Mouse (Mus musculus): ENCODE measurements around the gene Mpdu1. TPM values are rescaled to one million over a fixed set of nuclear protein-coding genes. Genes with fewer than 3 reads are reported as not detected.
"Not testable (repeated sequence)": the region's sequence is repeated elsewhere in the genome, so short reads cannot be mapped to it uniquely, and the experiment has no call there.

The Mpdu1 gene
- polyA plus RNA-seq, 1 experiment: 39.1 TPM

- Histone ChIP-seq H3K4me2 (ENCODE audit: low read depth) (no peak overlapping the region), H3K36me3 (ENCODE audit: control insufficient read depth, insufficient read depth) (no peaks in the 10 kb centered on the region), H3K79me2 (ENCODE audit: control insufficient read depth, insufficient read depth) (no peaks in the 10 kb centered on the region), H3K4me3 (no peak overlapping the region), H3K27me3 (ENCODE audit: control insufficient read depth, insufficient read depth, insufficient read length) (no peaks in the 10 kb centered on the region), H3ac (ENCODE audit: control insufficient read depth, insufficient read length) (no peak overlapping the region)
- TF ChIP-seq TCF12 (IDR thresholded peaks at IDR 0.05; ENCODE audit: insufficient read depth, poor library complexity, severe bottlenecking) (no peak), E2F4 (IDR thresholded peaks at IDR 0.05; ENCODE audit: insufficient read depth) (no peak), SRF (IDR thresholded peaks at IDR 0.05; ENCODE audit: control insufficient read depth, insufficient read length, low read depth) (no peak), CEBPB (IDR thresholded peaks at IDR 0.05; ENCODE audit: insufficient read depth, poor library complexity, severe bottlenecking) (no peak), REST (IDR thresholded peaks at IDR 0.05; ENCODE audit: insufficient read depth, insufficient read length) (no peak), TCF3 (IDR thresholded peaks at IDR 0.05; ENCODE audit: insufficient read length, low read depth) (no peak), MAX (IDR thresholded peaks at IDR 0.05; ENCODE audit: low read depth) (no peak), POLR2AphosphoS2 (IDR thresholded peaks at IDR 0.05; ENCODE audit: insufficient read length, low read depth) (no peak), USF1 (IDR thresholded peaks at IDR 0.05; ENCODE audit: low read depth) (no peak), POLR2A (IDR thresholded peaks at IDR 0.05; ENCODE audit: insufficient read length, low read depth) (no peak), MYOD1 (IDR thresholded peaks at IDR 0.05; ENCODE audit: control insufficient read depth in 1 of 3, insufficient read length in 2 of 3, low read depth in 2 of 3) (no peak), MYOG (IDR thresholded peaks at IDR 0.05; ENCODE audit: control insufficient read depth in 1 of 3, insufficient read depth in 1 of 3, insufficient read length in 2 of 3, low read depth in 2 of 3) (no peak)
Measured at GRCm38 (mm10) chr11:69704613-69705010, 42.2 kb upstream of the Mpdu1 start.

GRCm38 (mm10) chr11:69703814-69704612 is 41.6 kb upstream of the Mpdu1 start:
- TF ChIP-seq MAX (IDR thresholded peaks at IDR 0.05; ENCODE audit: low read depth) (no peak), MYOD1 (IDR thresholded peaks at IDR 0.05; ENCODE audit: control insufficient read depth in 1 of 3, insufficient read length in 2 of 3, low read depth in 2 of 3) (peak in 1 of 3 experiments; percentile 6), REST (IDR thresholded peaks at IDR 0.05; ENCODE audit: insufficient read depth, insufficient read length) (no peak)
- Histone ChIP-seq H3K27me3 (ENCODE audit: control insufficient read depth, insufficient read depth, insufficient read length) (no peaks in the 10 kb centered on the region), H3K4me2 (ENCODE audit: low read depth) (no peak overlapping the region), H3K36me3 (ENCODE audit: control insufficient read depth, insufficient read depth) (no peaks in the 10 kb centered on the region), H3ac (ENCODE audit: control insufficient read depth, insufficient read length) (no peak overlapping the region), H3K4me3 (no peak overlapping the region), H3K79me2 (ENCODE audit: control insufficient read depth, insufficient read depth) (no peaks in the 10 kb centered on the region)

- H3K4me2 ChIP-seq (ENCODE audit: low read depth); H3K36me3 ChIP-seq (ENCODE audit: control insufficient read depth, insufficient read depth); H3K79me2 ChIP-seq (ENCODE audit: control insufficient read depth, insufficient read depth); H3K27me3 ChIP-seq (ENCODE audit: control insufficient read depth, insufficient read depth, insufficient read length); H3ac ChIP-seq (ENCODE audit: control insufficient read depth, insufficient read length); H3K4me3 ChIP-seq: not testable (repeated sequence)
Measured at GRCm38 (mm10) chr11:69703381-69703780, 40.9 kb upstream of the Mpdu1 start.

- not testable (repeated sequence) for H3K36me3 ChIP-seq (ENCODE audit: control insufficient read depth, insufficient read depth); H3ac ChIP-seq (ENCODE audit: control insufficient read depth, insufficient read length); H3K79me2 ChIP-seq (ENCODE audit: control insufficient read depth, insufficient read depth); H3K4me2 ChIP-seq (ENCODE audit: low read depth); H3K27me3 ChIP-seq (ENCODE audit: control insufficient read depth, insufficient read depth, insufficient read length); H3K4me3 ChIP-seq
Measured at GRCm38 (mm10) chr11:69702886-69703285, 40.4 kb upstream of the Mpdu1 start.

GRCm38 (mm10) chr11:69699595-69699994 is 37.2 kb upstream of the Mpdu1 start:
- TF ChIP-seq MYOG (IDR thresholded peaks at IDR 0.05; ENCODE audit: control insufficient read depth in 1 of 3, insufficient read depth in 1 of 3, insufficient read length in 2 of 3, low read depth in 2 of 3) (no peak), POLR2A (IDR thresholded peaks at IDR 0.05; ENCODE audit: insufficient read length, low read depth) (no peak)
- Histone ChIP-seq H3K4me3 (no peak overlapping the region), H3ac (ENCODE audit: control insufficient read depth, insufficient read length) (no peak overlapping the region), H3K4me2 (ENCODE audit: low read depth) (no peak overlapping the region), H3K27me3 (ENCODE audit: control insufficient read depth, insufficient read depth, insufficient read length) (no peaks in the 10 kb centered on the region), H3K79me2 (ENCODE audit: control insufficient read depth, insufficient read depth) (no peaks in the 10 kb centered on the region), H3K36me3 (ENCODE audit: control insufficient read depth, insufficient read depth) (no peaks in the 10 kb centered on the region)

- no peak for TF ChIP-seq POLR2A (IDR thresholded peaks at IDR 0.05; ENCODE audit: insufficient read length, low read depth)
- TF ChIP-seq TCF3 (IDR thresholded peaks at IDR 0.05; ENCODE audit: insufficient read length, low read depth): no peak
- no peak for TF ChIP-seq TCF12 (IDR thresholded peaks at IDR 0.05; ENCODE audit: insufficient read depth, poor library complexity, severe bottlenecking)
- no peak for TF ChIP-seq POLR2AphosphoS2 (IDR thresholded peaks at IDR 0.05; ENCODE audit: insufficient read length, low read depth)
- TF ChIP-seq MAX (IDR thresholded peaks at IDR 0.05; ENCODE audit: low read depth): no peak
- TF ChIP-seq MYOG (IDR thresholded peaks at IDR 0.05; ENCODE audit: control insufficient read depth in 1 of 3, insufficient read depth in 1 of 3, insufficient read length in 2 of 3, low read depth in 2 of 3): no peak
- no peak for TF ChIP-seq SRF (IDR thresholded peaks at IDR 0.05; ENCODE audit: control insufficient read depth, insufficient read length, low read depth)
- TF ChIP-seq REST (IDR thresholded peaks at IDR 0.05; ENCODE audit: insufficient read depth, insufficient read length): no peak
- no peak for TF ChIP-seq MYOD1 (IDR thresholded peaks at IDR 0.05; ENCODE audit: control insufficient read depth in 1 of 3, insufficient read length in 2 of 3, low read depth in 2 of 3)
- no peak for TF ChIP-seq CEBPB (IDR thresholded peaks at IDR 0.05; ENCODE audit: insufficient read depth, poor library complexity, severe bottlenecking)
- TF ChIP-seq USF1 (IDR thresholded peaks at IDR 0.05; ENCODE audit: low read depth): no peak
- TF ChIP-seq E2F4 (IDR thresholded peaks at IDR 0.05; ENCODE audit: insufficient read depth): no peak
- H3K36me3 ChIP-seq (ENCODE audit: control insufficient read depth, insufficient read depth): no peaks in the 10 kb centered on the region
- H3K4me3 ChIP-seq: no peak overlapping the region
- no peaks in the 10 kb centered on the region for H3K27me3 ChIP-seq (ENCODE audit: control insufficient read depth, insufficient read depth, insufficient read length)
- H3ac ChIP-seq (ENCODE audit: control insufficient read depth, insufficient read length): no peak overlapping the region
- H3K4me2 ChIP-seq (ENCODE audit: low read depth): no peak overlapping the region
- no peaks in the 10 kb centered on the region for H3K79me2 ChIP-seq (ENCODE audit: control insufficient read depth, insufficient read depth)
Measured at GRCm38 (mm10) chr11:69698574-69698973, 36.1 kb upstream of the Mpdu1 start.

Data from myocyte (in vitro differentiated cells).